Mouse (Mus musculus): Measurements from ENCODE around the gene Tbl1x. TPM values are rescaled to one million over a fixed set of nuclear protein-coding genes. Genes with fewer than 3 reads are reported as not detected.

Gene Tbl1x
- polyA plus RNA-seq, 1 experiment = 33.9 TPM

DNA sequence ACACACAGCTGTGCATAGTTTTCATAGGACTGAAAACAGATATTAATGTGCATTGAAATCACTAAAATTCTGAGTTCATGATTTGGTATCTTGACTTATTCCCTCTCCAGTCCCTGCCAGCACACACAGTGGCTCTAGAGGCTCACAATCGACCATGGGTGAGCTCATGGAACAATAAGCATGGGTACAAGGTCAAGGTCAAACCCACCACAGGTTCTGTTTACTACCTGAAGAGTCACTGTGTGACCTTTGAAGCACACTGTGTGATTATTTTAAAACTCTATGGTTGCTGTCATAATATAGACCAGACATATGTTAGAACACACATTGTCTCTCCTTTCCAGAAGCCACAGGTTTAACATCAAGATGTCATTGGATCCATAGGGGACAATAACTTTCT, 96.7 kb downstream of the Tbl1x start:
- TF ChIP-seq MAX (IDR thresholded peaks at IDR 0.05) (no peak), MYOD1 (IDR thresholded peaks at IDR 0.05; ENCODE audit: control insufficient read depth, insufficient read length, low read depth) (no peak), USF1 (IDR thresholded peaks at IDR 0.05; ENCODE audit: low read depth) (no peak)
- H3K79me2 ChIP-seq (ENCODE audit: control insufficient read depth, insufficient read depth) = peaks cover 99% of the 10 kb centered on the region
- peaks cover 70% of the 10 kb centered on the region for H3K79me3 ChIP-seq (ENCODE audit: low read depth)
- H3K4me3 ChIP-seq (ENCODE audit: insufficient read depth, poor library complexity, severe bottlenecking) = no peak overlapping the region
- H3K36me3 ChIP-seq (ENCODE audit: control insufficient read depth, insufficient read depth) = no peaks in the 10 kb centered on the region
- H3K27me3 ChIP-seq (ENCODE audit: control insufficient read depth, insufficient read depth, insufficient read length) = no peaks in the 10 kb centered on the region
- no peak overlapping the region for H3ac ChIP-seq (ENCODE audit: control insufficient read depth, insufficient read length, low read depth)

DNA sequence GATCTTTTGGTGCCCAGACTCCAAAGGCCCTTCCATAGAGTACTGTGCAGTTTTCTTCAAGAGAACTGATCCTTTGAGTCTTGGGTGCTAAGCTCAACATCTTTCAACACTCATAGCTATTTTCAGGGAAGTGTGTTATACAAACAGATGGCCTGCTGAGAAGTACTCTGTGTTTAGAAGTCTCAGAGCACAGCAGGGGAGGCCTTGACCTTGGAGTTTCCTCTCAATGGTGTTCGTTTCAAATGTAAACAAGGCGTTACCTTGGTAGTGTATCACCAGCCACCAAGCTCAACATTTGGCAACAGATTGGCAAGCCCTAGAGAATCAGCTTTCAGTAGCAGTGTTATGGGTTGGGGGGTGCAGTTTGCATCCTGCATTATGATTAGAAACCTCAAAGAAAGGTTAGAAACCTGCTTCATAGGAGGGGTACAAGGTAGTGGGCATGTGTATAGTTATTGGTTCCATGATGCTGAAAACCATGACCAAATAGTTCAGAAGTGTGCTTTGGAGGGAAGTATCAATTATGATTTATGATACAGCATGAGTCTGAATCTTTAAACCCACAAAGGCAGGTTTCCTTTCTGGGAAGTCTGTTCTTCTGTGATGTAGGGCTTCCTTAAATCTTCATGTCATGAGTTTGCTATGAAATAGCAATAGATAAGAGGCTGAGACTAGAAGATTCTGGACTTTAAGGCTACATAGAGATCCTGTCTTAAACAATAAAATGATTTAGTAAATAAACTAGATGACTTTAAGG, 98.3 kb downstream of the Tbl1x start:
- Histone ChIP-seq H3K36me3 (ENCODE audit: control insufficient read depth, insufficient read depth) (no peaks in the 10 kb centered on the region), H3K79me3 (ENCODE audit: low read depth) (peaks cover 74% of the 10 kb centered on the region), H3K27me3 (ENCODE audit: control insufficient read depth, insufficient read depth, insufficient read length) (no peaks in the 10 kb centered on the region), H3ac (ENCODE audit: control insufficient read depth, insufficient read length, low read depth) (no peak overlapping the region), H3K79me2 (ENCODE audit: control insufficient read depth, insufficient read depth) (peaks cover 99% of the 10 kb centered on the region), H3K4me3 (ENCODE audit: insufficient read depth, poor library complexity, severe bottlenecking) (no peak overlapping the region)
- TF ChIP-seq MYOD1 (IDR thresholded peaks at IDR 0.05; ENCODE audit: control insufficient read depth, insufficient read length, low read depth) (no peak), CTCF (IDR thresholded peaks at IDR 0.05; ENCODE audit: control insufficient read depth, insufficient read depth, insufficient read length) (no peak), MYOG (IDR thresholded peaks at IDR 0.05; ENCODE audit: control insufficient read depth, extremely low read depth, insufficient read length) (no peak), CEBPB (IDR thresholded peaks at IDR 0.05; ENCODE audit: low read depth) (no peak), USF1 (IDR thresholded peaks at IDR 0.05; ENCODE audit: low read depth) (no peak), MAX (IDR thresholded peaks at IDR 0.05) (no peak), FOSL1 (IDR thresholded peaks at IDR 0.05; ENCODE audit: insufficient read depth, low read length, poor library complexity, severe bottlenecking) (no peak)

DNA sequence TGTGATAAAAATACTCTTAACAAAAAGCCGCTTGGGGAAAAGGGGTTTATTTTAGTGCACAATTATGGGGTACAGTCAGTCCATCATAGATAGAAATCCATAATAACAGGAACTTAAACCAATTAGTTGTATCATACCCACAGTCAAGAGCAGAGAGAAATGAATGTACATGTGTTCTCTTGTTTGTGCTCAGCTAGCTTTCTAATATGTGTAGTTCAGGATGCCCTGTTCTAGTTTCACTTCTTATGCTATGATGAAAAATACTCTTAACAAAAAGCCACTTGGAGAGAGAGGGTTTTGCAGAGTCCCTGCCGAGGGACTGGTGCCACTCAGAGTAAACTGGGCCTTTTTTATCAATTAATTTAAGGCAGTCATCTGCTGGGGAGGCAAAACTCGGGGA, 101.1 kb downstream of the Tbl1x start:
- no peak overlapping the region for H3ac ChIP-seq (ENCODE audit: control insufficient read depth, insufficient read length, low read depth)
- H3K79me2 ChIP-seq (ENCODE audit: control insufficient read depth, insufficient read depth) = peaks cover 100% of the 10 kb centered on the region
- H3K79me3 ChIP-seq (ENCODE audit: low read depth) = peaks cover 85% of the 10 kb centered on the region
- H3K4me3 ChIP-seq (ENCODE audit: insufficient read depth, poor library complexity, severe bottlenecking) = no peak overlapping the region
- no peaks in the 10 kb centered on the region for H3K36me3 ChIP-seq (ENCODE audit: control insufficient read depth, insufficient read depth)
- no peak for TF ChIP-seq USF1 (IDR thresholded peaks at IDR 0.05; ENCODE audit: low read depth)
- no peak for TF ChIP-seq CEBPB (IDR thresholded peaks at IDR 0.05; ENCODE audit: low read depth)
- TF ChIP-seq CTCF (IDR thresholded peaks at IDR 0.05; ENCODE audit: control insufficient read depth, insufficient read depth, insufficient read length) = no peak
- TF ChIP-seq MYOG (IDR thresholded peaks at IDR 0.05; ENCODE audit: control insufficient read depth, extremely low read depth, insufficient read length) = no peak
- no peak for TF ChIP-seq FOSL1 (IDR thresholded peaks at IDR 0.05; ENCODE audit: insufficient read depth, low read length, poor library complexity, severe bottlenecking)
- no peak for TF ChIP-seq MAX (IDR thresholded peaks at IDR 0.05)
- no peak for TF ChIP-seq MYOD1 (IDR thresholded peaks at IDR 0.05; ENCODE audit: control insufficient read depth, insufficient read length, low read depth)
- H3K27me3 ChIP-seq (ENCODE audit: control insufficient read depth, insufficient read depth, insufficient read length) = no peaks in the 10 kb centered on the region

DNA sequence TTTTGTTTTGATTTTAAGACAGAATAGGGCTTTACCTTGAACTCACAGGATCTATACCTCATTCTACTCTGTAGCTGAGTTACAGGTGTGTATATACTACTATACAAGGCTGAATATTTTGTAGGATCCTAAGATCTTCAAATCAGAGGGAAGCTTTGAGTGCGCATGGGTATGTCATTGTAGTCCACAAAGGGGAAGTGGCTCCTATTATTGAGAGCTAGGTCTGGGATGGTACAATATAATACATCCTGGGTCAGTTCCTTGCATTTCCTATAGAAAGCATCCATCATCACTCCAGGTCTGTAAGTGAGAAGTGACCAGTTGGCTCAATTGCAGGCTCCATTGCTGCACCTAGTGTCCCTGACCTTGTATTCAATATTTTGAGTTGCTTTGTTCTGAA, 102.2 kb downstream of the Tbl1x start:
- Histone ChIP-seq H3K27me3 (ENCODE audit: control insufficient read depth, insufficient read depth, insufficient read length) (no peaks in the 10 kb centered on the region), H3K4me3 (ENCODE audit: insufficient read depth, poor library complexity, severe bottlenecking) (no peak overlapping the region), H3ac (ENCODE audit: control insufficient read depth, insufficient read length, low read depth) (no peak overlapping the region), H3K79me3 (ENCODE audit: low read depth) (peaks cover 77% of the 10 kb centered on the region), H3K79me2 (ENCODE audit: control insufficient read depth, insufficient read depth) (peaks cover 90% of the 10 kb centered on the region), H3K36me3 (ENCODE audit: control insufficient read depth, insufficient read depth) (no peaks in the 10 kb centered on the region)
- TF ChIP-seq CTCF (IDR thresholded peaks at IDR 0.05; ENCODE audit: control insufficient read depth, insufficient read depth, insufficient read length) = no peak
- TF ChIP-seq CEBPB (IDR thresholded peaks at IDR 0.05; ENCODE audit: low read depth) = no peak
- TF ChIP-seq MYOD1 (IDR thresholded peaks at IDR 0.05; ENCODE audit: control insufficient read depth, insufficient read length, low read depth) = no peak
- TF ChIP-seq USF1 (IDR thresholded peaks at IDR 0.05; ENCODE audit: low read depth) = no peak
- no peak for TF ChIP-seq FOSL1 (IDR thresholded peaks at IDR 0.05; ENCODE audit: insufficient read depth, low read length, poor library complexity, severe bottlenecking)

DNA sequence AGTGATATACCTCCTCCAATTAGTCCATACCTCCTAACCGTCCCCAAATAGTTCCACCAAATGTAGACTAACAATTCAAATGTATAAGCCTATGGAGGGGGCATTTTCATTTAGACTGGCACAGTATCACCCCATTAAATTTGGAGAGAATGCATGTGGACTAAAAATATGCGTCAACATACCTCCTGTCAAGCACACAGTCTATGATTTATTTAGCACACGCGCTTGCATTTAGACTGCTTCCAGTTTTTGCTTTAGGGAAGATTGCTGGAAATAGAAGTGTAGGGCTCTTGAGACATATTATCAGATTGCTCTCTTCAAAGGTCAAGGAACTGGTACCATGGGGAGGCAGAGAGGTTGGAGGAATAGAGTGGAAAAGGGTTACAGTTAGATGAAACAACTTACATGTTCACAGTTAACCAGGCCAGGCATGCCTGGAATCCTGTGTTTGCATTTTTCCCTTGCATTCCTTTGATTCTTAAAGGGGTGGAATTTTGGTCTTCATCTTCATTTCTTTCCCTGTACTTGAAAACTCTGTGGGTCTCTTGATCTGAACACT, 105.0 kb downstream of the Tbl1x start:
- H3K36me3 ChIP-seq (ENCODE audit: control insufficient read depth, insufficient read depth) = no peaks in the 10 kb centered on the region
- no peak for TF ChIP-seq CEBPB (IDR thresholded peaks at IDR 0.05; ENCODE audit: low read depth)
- peaks cover 90% of the 10 kb centered on the region for H3K79me2 ChIP-seq (ENCODE audit: control insufficient read depth, insufficient read depth)
- no peaks in the 10 kb centered on the region for H3K27me3 ChIP-seq (ENCODE audit: control insufficient read depth, insufficient read depth, insufficient read length)
- peaks cover 73% of the 10 kb centered on the region for H3K79me3 ChIP-seq (ENCODE audit: low read depth)
- H3K4me3 ChIP-seq (ENCODE audit: insufficient read depth, poor library complexity, severe bottlenecking) = no peak overlapping the region
- H3ac ChIP-seq (ENCODE audit: control insufficient read depth, insufficient read length, low read depth) = no peak overlapping the region

DNA sequence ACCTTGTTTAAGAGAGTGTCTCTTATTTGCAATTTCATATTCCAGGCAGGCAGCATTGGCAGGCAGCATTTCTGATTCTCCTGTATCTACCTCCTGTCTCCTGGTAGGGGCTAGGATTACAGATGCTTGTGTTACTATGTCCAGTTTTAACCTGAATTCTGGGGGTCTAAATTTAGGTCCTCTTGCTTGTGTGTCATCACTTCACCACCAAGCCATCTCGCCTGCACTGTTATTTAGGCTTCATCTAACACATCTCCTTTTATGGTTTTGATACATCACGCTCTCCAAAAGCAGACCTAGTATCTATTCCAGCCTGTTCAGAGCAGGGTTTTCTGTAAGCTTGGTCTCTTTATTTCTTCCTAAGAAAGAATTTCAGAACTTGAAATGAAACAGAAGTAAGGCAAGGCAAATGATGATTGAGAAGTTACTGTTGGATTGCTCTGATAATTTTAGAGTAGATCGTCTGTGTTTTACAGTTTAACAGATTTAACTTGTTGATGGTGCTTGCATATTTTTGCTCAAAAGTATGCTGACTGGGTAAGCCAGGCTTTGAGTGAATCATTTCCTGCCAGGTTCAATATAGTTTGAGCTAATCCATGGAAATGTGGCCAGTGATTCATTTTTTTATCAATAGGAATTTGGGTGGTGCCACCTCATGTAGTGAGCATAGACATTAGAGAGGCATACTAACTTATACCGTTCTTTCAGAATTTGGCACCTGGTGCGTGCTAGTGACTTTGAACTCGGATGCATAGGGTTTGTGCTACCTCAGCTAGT, 106.7 kb downstream of the Tbl1x start:
- TF ChIP-seq FOSL1 (IDR thresholded peaks at IDR 0.05; ENCODE audit: insufficient read depth, low read length, poor library complexity, severe bottlenecking) = no peak
- TF ChIP-seq MYOD1 (IDR thresholded peaks at IDR 0.05; ENCODE audit: control insufficient read depth, insufficient read length, low read depth) = no peak
- TF ChIP-seq USF1 (IDR thresholded peaks at IDR 0.05; ENCODE audit: low read depth) = no peak
- no peak for TF ChIP-seq CEBPB (IDR thresholded peaks at IDR 0.05; ENCODE audit: low read depth)
- TF ChIP-seq CTCF (IDR thresholded peaks at IDR 0.05; ENCODE audit: control insufficient read depth, insufficient read depth, insufficient read length) = no peak
- no peaks in the 10 kb centered on the region for H3K36me3 ChIP-seq (ENCODE audit: control insufficient read depth, insufficient read depth)
- H3K4me3 ChIP-seq (ENCODE audit: insufficient read depth, poor library complexity, severe bottlenecking) = no peak overlapping the region
- H3ac ChIP-seq (ENCODE audit: control insufficient read depth, insufficient read length, low read depth) = no peak overlapping the region
- peaks cover 71% of the 10 kb centered on the region for H3K79me3 ChIP-seq (ENCODE audit: low read depth)
- no peaks in the 10 kb centered on the region for H3K27me3 ChIP-seq (ENCODE audit: control insufficient read depth, insufficient read depth, insufficient read length)
- H3K79me2 ChIP-seq (ENCODE audit: control insufficient read depth, insufficient read depth) = peaks cover 90% of the 10 kb centered on the region

Data from C2C12 (cell line).